Mouse (Mus musculus) 3134 (cell line): ENCODE measurements around the gene Snd1.

Experiments used
- DNase-seq: peaks from one replicate; pipeline ENCODE4 v3.0.0-alpha.2; 2011; ENCODE audit warnings: low spot score; ENCODE audit not compliant: insufficient read length; ENCODE audit errors: extremely low read depth

The Snd1 gene

GRCm38 (mm10) chr6:28830306-28830705 is 355.4 kb downstream of the Snd1 start:
- no peak for DNase-seq

GRCm38 (mm10) chr6:28831011-28831853 is 356.3 kb downstream of the Snd1 start, which contains the start of gene Lrrc4:
Gene Lrrc4, minus strand, starts transcription at chr6:28831747.
- no peak for DNase-seq

- no peak for DNase-seq
Measured at GRCm38 (mm10) chr6:28831854-28832750, 357.2 kb downstream of the Snd1 start.

GRCm38 (mm10) chr6:28832751-28833291 is 357.9 kb downstream of the Snd1 start:
- no peak for DNase-seq

- no peak for DNase-seq
Measured at GRCm38 (mm10) chr6:28833380-28833822, 358.5 kb downstream of the Snd1 start.

- DNase-seq, result no peak
Measured at GRCm38 (mm10) chr6:28834046-28834445, 359.1 kb downstream of the Snd1 start.

- DNase-seq, result no peak
Measured at GRCm38 (mm10) chr6:28836600-28836999, 361.7 kb downstream of the Snd1 start.

GRCm38 (mm10) chr6:28841569-28841968 is 366.6 kb downstream of the Snd1 start:
- DNase-seq, result peak; percentile 58

- peak; percentile 56 for DNase-seq
Measured at GRCm38 (mm10) chr6:28842375-28843276, 367.7 kb downstream of the Snd1 start.

GRCm38 (mm10) chr6:28845610-28846009 is 370.7 kb downstream of the Snd1 start:
- DNase-seq, result peak; percentile 74

- DNase-seq, result no peak
Measured at GRCm38 (mm10) chr6:28847616-28848015, 372.7 kb downstream of the Snd1 start.

GRCm38 (mm10) chr6:28848285-28848794 is 373.4 kb downstream of the Snd1 start:
- no peak for DNase-seq

- DNase-seq, result no peak
Measured at GRCm38 (mm10) chr6:28848891-28849290, 374.0 kb downstream of the Snd1 start.

- DNase-seq, result no peak
Measured at GRCm38 (mm10) chr6:28849317-28849716, 374.4 kb downstream of the Snd1 start.

- DNase-seq, result no peak
Measured at GRCm38 (mm10) chr6:28850326-28850900, 375.5 kb downstream of the Snd1 start.

GRCm38 (mm10) chr6:28852342-28852741 is 377.4 kb downstream of the Snd1 start:
- DNase-seq, result no peak

- DNase-seq, result no peak
Measured at GRCm38 (mm10) chr6:28853164-28853563, 378.2 kb downstream of the Snd1 start.

GRCm38 (mm10) chr6:28853654-28854053 is 378.7 kb downstream of the Snd1 start:
- no peak for DNase-seq

- DNase-seq, result no peak
Measured at GRCm38 (mm10) chr6:28854598-28854997, 379.7 kb downstream of the Snd1 start.
